Mouse (Mus musculus) fat pad, adult 2 months (tissue): ENCODE measurements around the gene Tmem54.

ENCODE experiments used
- DNase-seq: peaks from one replicate; pipeline ENCODE4 v3.0.0-alpha.2; 2011; ENCODE audit warnings: low read depth, low spot score; ENCODE audit errors: extremely low read depth

Tmem54 gene

DNA sequence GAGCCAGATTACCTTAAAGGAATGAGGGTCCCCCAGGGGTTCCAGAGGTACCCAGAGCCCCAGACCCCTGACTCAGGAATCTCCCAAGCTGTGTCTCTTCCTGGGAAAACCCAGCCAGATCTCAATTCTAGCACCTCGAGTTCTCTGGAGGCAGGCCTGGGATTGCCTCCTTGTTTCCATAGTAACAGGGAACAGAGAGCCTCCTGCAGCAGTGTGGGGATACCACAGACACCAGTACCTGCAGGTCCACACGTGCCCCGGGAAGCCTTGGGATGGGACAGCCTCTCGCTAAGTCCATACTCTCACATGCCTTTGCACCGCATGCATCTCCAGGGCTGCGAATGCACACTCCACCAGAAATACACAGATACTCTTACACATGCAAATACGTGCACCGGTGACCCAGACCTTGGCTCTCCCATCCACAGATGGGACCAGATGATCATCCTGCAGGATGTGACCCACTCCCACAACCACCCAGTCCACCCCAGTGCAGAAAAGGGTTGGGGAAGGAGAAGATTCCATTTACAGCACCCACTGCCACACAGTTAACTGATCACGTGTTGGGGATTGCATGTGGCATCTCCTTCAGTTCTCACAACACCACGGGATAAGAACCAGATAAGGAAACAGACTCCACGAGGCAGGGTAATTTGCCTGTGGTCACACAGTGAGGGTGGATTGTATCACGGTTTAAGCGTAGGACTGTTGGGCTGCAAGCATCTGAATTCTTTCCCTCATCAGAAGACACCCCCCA, 23.4 kb downstream of the Tmem54 start:
- DNase-seq: no peak

DNA sequence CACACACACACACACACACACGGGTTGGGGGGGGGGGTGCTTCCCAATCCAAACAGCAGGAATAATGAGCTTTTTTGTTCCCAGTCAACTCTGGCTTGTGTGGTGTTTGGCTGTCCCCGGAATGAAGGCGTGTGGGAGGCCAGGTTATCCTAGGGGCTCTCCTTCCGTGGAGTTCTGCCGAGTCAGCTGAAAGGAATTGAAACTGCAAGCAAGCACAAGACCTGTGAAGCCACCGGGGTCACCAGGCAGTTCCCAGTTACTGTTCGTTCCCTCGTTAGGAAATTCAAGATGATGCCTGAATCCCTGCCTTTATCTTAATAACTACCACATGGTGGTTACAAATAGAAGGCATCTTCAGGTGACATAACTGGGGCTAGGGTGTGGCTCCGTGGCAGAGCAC, 24.0 kb downstream of the Tmem54 start:
- DNase-seq: no peak

DNA sequence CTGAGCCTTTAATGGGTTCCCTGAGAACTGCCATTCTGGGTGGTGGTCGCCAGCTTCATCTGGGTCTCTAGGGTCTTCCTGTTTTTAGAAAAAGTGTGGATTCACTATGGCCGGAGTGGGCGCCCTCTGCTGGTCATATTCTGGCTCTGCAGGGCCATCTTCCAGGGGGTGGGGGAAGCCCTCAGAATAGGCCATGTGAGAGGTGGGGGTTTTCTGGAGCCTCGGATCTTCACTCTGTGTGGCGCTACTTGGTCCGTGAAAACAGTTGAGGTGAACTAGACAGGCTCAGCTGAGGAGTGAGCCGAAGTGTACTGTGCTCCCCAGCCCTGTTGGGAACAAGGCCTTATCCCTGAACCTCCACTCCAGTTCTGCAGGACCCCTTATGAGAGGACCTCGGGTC, 24.8 kb downstream of the Tmem54 start:
- DNase-seq: no peak

DNA sequence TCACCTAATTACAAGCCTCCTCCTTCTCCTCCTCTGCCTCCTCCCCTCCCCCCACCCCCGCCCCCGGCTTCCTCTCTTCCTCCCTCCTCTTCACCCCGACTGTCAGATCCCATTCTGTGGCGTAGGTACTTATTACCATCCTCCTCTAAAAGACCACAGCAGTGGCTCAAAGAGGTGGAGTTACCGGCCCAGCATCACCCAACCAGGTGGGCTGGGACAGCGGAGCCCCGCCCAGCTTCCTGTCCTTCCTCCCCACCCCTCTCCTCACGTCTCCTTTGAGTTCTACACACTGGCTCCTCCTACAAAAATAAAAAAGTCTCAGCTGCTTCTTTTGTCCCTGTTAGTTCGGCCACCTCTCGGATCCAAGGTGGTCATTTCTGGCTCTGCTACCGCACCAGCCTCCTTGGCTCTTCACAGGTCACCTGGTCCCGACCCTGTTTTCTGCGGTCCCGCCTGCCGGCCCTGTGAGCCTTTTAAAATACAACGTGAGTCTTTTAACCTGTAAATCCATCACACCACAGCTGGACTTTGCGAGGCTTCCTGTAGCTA, 25.5 kb downstream of the Tmem54 start:
- no peak for DNase-seq

DNA sequence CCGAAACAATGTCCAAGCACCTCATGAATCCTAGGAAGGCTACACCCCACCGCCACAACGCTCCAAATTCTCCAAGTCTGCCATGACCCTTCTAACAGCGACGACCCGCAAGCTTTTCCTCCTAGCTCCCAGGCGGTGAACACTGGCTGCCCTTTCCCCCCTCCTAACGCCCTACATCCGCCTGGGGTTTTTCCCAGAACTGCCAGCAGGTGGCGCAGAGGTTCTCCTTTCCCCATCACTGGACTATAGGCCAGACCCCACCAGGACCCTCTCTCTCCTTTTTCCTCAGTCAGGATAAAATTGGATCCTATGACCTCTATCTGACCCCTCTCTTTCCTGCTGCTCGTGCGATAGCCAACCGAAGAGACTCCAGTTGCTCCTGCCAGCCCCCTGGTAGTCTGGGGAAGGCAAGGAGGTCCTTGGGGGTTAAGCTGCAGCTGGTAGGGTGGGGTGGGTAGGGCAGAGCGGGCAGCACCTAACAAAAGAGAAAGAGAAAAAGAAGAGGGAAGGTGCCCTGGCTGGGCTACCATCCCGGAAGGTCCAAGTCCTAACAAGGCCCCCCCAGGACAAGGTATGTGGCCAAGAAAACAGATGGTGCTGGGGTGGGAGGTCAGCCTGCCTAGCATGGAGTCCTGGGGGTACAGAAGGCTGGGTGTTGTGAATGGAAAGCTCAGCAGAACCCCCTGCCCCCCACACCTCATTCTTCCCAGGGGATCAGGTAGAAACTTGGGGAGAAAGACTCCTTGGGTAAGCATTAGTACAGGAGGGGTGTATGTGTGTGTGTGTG, 29.6 kb downstream of the Tmem54 start:
- DNase-seq: no peak

DNA sequence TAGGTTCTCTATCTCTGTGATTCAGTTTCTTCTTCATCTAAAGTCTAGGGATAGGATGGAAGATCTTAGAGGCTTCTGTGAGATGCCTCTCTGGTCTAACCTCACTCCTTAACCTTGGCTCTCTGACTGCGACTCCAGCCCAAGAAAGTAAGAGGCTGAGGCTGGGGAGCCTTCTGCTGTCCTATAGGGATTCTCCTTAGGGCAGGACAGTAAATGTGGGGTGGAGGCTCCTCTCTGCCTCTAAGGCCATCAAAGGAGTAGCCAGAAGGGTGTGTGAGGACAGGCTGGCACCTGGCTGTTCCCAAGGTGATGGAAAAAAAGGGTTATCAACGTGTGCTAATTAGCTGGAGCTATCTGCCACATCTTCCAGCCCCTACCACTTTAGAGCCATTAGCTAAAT, 30.3 kb downstream of the Tmem54 start:
- DNase-seq: no peak

DNA sequence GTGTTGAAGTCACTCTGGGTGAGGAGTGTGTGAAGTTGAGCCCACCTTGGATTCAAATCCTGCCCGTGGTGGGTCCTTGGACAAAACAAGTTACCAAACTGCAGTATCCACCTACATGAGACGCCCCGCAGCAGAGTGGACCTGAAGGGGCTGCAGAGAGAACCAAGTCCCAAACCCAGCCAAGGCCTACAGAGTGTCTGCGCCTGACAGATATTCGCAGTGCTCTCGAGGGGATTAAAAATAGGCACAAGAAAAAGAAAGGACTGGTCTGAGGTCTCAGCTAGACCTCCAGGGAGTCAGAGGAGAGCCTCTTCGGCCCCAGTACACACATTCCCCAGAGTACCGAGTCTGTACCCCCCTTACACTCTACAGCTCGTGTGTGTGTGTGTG, 30.8 kb downstream of the Tmem54 start:
- no peak for DNase-seq

DNA sequence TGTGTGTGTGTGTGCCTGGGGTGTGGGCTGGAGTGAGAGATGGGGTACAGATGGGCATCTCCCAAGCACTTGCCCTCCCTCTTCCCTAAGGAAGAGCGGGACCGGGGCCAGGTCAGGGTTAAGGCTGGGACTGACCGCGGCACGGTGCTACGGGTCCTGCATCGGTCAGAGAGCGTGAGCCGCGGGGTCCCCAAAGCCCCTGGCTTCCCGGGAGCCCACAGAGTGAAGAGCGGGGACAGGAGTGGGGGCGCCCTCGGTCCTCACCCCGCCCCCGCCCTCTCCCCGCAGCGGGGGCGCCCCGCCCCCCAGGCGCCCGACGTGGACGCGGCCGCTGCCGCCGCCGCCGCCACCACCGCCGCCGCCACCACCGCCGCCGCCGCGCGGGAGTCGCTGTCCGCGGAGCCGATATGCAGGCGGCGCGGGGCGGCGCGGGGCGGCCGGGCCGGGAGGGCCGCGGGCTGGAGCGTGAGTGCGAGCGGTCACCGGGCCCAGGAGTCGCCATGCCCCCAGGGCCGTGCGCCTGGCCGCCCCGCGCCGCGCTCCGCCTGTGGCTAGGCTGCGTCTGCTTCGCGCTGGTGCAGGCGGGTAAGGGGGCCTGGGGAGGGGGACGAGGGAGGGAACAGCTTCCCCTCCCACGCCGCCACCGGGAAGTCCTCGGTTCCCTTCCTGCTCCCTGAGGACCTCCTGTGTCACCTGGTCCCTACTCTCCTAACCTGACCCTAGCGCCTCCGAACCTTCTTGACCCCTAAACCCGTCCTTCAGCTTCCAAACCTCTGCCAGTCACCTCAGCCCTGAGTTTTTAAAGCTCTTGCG, 31.4 kb downstream of the Tmem54 start, which contains the start of gene Fndc5:
Gene Fndc5 (plus strand): TSS at position 421 of the 813 bp plus-strand sequence.
- no peak for DNase-seq

DNA sequence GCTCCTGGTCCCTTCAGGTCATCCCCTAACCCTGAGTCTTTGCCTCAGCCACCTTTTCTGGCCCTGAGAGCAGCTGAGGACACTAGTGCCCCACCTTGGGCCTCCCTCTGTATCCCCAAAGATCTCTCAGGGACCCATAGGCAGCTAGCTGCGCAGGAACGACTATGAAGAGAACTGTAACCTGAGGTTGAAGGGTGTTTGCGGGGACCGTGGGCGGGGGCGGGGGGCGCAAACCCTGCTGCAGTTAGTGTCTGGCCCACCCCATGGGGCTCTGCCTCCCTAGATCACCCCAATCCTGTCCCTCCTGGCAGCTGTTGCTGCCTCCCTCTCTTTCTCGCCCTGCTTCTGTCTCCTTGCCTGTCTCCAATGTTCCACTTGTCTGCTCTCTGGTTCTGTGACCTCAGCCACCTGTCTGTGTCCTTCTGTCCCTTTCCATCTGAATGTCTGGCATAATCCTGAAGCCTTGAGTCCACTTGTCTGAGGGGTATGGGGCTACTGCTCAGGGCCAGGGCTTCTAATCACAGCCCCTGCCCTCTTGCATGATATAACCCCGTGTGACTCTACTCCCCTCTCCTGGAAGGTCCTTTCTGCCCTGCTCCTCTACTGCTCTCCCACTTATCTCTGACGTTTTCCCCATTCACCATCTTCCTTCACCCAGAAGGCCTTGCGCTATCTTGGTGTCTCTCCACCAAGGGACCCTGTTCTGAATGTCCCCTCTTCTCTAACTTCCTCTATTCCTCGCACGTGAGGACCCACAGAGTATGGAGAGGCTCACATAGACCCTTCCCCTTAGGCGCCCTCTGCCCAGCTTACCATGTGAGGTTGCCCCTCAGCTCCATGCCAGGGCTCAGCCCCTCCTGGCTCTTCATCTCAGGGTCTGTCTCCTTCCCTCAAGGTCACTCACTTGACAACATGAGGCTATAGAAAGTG, 32.3 kb downstream of the Tmem54 start:
- no peak for DNase-seq

DNA sequence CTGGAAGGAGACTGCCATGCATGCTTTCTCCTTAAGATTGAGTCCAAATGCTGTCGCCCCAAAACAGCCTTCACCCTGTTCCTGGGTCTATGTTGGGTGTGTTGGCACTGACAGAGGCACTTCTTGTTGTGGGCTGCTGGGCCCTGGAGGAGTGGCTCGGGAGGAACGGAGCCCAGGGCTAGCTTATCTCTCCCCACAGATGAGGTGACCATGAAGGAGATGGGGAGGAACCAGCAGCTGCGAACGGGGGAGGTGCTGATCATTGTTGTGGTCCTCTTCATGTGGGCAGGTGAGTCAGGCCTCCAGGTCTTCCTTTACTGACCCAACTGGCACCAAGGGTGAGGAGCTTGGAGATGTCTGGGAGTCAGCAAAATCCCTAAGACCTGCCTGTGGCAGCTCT, 34.3 kb downstream of the Tmem54 start:
- DNase-seq: no peak

DNA sequence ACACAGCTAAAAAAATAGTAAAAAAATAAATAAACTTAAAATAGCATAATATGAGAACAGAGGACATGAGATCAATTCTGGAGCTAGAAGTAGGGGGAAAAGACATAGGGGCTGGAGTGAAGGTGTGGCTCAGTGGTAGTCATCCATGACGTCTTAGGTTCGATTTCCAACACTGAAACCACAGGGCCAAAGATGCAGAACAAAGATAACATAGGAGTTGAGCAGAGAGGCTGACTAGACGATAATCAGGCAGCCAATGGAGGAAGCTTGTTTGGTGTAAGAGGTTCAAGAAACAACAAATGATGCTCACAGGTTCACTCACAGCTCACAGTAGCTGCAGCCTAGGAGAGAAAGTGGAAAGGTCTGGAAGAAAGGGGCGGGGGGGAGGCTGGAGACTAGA, 35.5 kb downstream of the Tmem54 start:
- DNase-seq: no peak

DNA sequence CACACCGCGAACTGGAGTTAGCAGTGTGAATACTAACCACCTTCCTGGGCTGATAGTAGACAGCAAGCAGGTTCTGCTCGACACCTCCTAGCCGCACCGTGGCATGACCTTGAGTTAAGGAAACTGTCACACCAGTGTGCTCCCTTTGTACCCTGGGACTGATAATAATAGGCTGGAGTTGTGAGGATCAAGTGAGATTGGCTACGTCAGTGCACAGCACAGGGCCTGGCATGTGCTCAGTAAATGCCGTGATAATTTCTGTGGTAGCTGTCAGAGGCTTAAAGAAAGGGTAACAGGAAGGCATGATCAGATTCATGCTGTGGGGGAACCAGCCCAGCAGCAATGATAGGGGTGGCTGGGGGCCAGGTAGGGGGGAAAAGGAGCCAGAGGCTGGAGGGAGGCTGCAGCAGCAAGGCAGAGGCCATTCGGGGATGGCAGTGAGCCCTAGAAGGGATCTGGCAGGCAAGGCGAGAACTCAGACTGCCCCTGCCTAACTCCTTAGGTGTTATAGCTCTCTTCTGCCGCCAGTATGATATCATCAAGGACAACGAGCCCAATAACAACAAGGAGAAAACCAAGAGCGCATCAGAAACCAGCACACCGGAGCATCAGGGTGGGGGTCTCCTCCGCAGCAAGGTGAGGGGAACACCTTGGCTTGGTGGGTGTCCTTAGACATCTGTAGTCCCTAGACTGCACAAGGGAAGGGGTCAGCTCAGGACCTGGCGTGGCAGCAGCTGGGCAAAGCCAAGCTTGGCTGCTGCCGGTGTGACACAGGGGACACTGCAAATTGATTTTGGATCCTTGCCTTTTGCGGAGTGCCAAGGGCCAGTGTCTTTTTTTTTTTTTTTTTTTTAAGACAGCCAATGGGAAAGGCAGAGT, 36.5 kb downstream of the Tmem54 start:
- DNase-seq: no peak

DNA sequence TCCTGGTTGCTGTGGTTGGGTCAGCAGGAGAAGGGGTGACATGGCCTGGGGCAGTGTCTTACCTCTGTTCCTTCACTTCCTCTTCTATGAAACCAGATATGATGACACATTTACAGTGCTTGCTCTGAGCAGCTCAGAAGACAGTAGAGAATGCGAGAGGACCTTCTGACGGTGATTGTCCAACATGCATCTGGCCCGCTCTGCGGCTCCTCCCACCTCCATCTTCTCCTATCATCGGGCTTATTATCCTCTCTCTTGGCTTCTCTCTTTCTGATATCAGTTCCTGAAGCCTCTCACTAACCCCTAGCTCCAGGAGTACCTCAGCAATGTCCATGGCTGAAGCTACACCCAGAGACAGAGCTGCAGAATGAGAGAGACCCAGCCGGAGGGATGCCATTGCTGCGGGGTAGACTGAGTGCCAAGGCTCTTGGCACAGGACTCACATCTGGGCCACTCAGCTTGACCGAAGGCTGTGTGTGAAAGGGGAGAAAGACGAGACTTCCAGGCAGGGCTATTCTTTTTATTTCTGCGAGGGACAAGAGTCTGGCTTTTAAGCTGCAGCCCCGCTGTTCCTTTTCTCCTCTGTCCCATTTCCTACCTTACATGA, 37.2 kb downstream of the Tmem54 start:
- no peak for DNase-seq

DNA sequence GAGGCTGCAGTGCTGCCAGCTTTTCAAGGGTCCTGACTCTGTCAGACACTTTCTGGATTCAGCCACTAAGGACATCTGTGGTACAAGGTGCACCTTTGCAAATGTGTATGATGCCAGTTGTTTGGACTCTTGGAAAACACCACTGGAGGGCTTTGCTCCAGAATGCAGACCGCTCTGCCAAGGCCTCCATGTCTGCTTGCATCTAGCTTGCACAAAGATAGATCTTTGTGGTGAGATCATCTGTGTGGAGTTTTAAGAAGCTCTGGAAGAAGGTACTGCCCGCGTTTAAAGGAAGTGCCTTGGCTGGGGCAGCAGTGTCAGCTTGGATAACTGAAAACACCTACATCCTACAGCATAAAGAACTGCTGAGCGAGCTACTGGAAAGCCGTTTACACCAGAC, 38.2 kb downstream of the Tmem54 start:
- no peak for DNase-seq

DNA sequence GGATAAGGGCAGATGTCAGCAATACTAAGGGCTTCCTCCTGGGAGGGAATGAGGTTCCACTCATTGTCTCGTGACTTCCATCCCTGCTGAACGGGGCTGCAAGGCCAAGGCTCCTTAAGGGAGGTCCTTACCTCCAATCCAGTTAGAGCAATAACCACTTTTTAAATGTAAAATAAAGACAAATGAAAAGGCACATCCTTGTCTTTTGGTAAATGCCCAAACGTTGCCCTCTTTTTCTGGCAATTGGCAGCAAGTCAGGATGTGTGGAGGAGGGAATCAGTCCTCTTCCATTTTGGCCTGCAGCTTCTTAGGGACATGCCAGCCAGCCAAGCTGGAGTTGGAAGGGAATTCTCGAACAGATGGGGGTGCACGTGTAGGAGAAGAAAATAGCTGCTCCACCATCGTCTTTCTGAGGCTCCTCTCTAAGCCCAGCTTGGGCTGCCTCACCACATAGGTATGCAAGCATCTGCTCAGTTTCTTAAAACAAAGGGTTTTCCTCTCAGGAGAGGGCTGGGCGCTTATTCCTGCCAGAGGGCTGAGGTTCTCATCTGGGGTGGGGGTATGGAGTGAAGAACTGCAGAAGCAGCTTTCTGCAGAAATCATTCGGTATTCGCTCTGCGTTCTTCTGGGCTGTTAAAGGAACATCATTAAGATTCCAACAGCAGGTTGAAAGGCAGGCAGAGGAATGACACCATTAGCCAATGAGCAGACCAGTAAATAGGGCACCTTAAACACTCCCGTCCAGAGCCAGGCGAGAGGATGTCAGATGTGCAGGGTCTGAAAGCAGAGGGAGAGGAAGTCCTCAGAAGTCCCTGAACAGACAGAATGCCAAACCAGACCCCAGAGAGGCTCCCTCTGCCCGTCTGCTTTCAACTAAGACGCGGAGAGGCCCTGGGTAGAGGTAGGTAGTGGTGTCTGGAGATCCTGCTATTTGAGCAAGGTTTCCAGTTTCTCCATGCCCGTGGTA, 39.3 kb downstream of the Tmem54 start:
- DNase-seq: no peak

DNA sequence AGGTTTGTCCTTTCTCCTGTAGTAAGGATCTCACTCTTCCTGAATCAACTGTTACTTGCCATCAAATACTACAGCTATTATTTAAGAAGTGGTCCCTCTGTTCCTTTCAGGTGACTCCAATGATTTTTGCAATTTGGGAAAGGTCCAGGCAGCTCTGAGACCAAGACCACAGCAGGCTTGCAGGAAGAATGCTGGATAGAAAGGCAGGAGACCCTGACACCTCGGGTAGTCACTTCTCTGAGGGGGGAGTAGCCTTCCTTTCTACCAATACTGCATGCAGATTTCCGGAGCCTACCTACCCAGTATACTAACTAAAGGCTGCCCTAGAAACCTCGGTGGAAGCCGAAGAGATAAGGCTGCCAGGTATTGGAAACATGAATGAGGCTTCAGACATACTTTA, 40.1 kb downstream of the Tmem54 start:
- DNase-seq: no peak

DNA sequence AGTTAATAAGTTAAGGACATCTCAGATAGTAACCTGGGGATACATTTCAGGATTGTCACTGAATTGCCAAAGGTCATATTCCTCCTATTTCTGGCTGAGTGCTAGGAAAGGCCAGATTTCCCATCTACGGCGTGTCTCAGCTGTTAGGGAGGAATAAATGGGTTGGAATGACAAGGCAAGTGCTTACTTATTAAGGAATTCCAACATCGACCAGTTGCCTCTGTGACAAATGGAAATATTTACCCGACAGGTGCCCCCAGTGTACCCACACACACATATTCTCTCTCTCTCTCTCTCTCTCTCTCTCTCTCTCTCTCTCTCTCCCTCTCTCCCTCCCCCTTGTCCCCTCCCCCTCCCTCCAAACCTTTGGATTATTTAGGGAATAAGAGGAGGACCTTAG, 40.6 kb downstream of the Tmem54 start:
- no peak for DNase-seq

DNA sequence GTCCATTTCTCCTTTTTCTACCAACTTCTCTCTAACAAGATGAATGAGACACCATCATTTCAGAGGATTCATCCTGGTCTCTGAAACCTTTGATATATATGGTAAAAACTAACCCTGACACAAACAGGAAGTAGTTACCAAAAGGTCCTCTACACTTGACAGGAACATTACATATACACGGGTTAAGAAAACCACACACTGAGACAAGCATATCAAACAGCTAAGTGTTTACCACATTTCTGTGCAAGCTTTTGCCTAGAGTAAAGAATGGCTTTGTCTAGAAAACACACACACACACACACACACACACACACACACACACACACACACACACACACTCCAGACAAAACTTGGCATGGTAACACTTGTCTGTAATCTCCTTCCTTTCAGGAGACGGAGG, 41.0 kb downstream of the Tmem54 start:
- no peak for DNase-seq
